Mouse (Mus musculus) kidney, adult 2 months (tissue): Measurements from ENCODE around the gene Arhgef7. TPM values are rescaled to one million over a fixed set of nuclear protein-coding genes. Genes with fewer than 3 reads are reported as not detected.
A peak's percentile ranks its signal among the peaks of the same experiment; 100 is the strongest.

Experiments used
- DNase-seq: peaks from one replicate; pipeline ENCODE4 v3.0.0; 2021
- H3K27ac ChIP-seq: fragments of 200-500 bp; 2 replicates; pipeline ENCODE4 v1.5.1; 2012; ENCODE audit warnings: low read depth, low read length, control low read depth, inconsistent platforms; ENCODE audit not compliant: insufficient read depth
- H3K27me3 ChIP-seq: fragments of 200-500 bp; replicated peaks from 2 replicates; pipeline ENCODE4 v1.6.1; 2012; ENCODE audit warnings: mild to moderate bottlenecking, moderate library complexity, low read length, inconsistent platforms; ENCODE audit not compliant: control insufficient read depth, insufficient read depth
- H3K36me3 ChIP-seq: fragments of 200-500 bp; 2 replicates; pipeline ENCODE4 v1.6.1; 2012; ENCODE audit warnings: mild to moderate bottlenecking, moderate library complexity, low read length, inconsistent platforms; ENCODE audit not compliant: control insufficient read depth, insufficient read depth
- H3K4me1 ChIP-seq: fragments of 200-500 bp; 2 replicates; pipeline ENCODE4 v1.6.1; 2011; ENCODE audit warnings: low read length; ENCODE audit not compliant: control insufficient read depth, insufficient read depth
- H3K4me3 ChIP-seq: fragments of 200-500 bp; 2 replicates; pipeline ENCODE4 v1.5.1; 2011; ENCODE audit warnings: mild to moderate bottlenecking, low read depth, low read length, control low read depth; ENCODE audit not compliant: insufficient read depth
- CTCF ChIP-seq: fragments of 200-500 bp; conservative IDR thresholded peaks from 2 replicates; pipeline ENCODE4 v1.5.1; 2011; ENCODE audit warnings: low read depth, mild to moderate bottlenecking, control low read depth, low read length, moderate library complexity, mixed read lengths; ENCODE audit not compliant: insufficient read depth, insufficient read length
- POLR2A ChIP-seq: fragments of 200-500 bp; IDR thresholded peaks from one replicate; pipeline ENCODE4 v1.6.1; 2011; ENCODE audit warnings: low read depth, low read length, control low read depth
- WGBS: fragments of 180-500 bp; shearing (Covaris S2); methylation state at CpG from one replicate; pipeline ENCODE4 v1.1.7; 2018; 5-methylcytosine and 5-hydroxymethylcytosine counted together
- polyA plus RNA-seq: library from polyadenylated mRNA; depleted of rRNA; stranded (reverse); fragments of >200 nt; gene quantifications from 2 replicates; pipeline ENCODE4 v1.2.3, GENCODE M21; 2012

Arhgef7 gene
- polyA plus RNA-seq, 1 experiment, result 49.6 TPM

GRCm38 (mm10) chr8:11834200-11834599 lies 106.7 kb downstream of the Arhgef7 start:
- Histone ChIP-seq H3K27ac (no peak overlapping the region), H3K27me3 (no peaks in the 10 kb centered on the region), H3K36me3 (no peaks in the 10 kb centered on the region; the same call in 1 of the 2 replicates), H3K4me3 (no peak overlapping the region), H3K4me1 (no peaks in the 10 kb centered on the region; the same call in 1 of the 2 replicates)
- no peak for TF ChIP-seq POLR2A
- TF ChIP-seq CTCF, result no peak
- 87% methylated on average over 5 of the region's 5 CpGs for WGBS
- no peak for DNase-seq

- WGBS, result 88% methylated on average over 16 of the region's 16 CpGs
- no peak for DNase-seq
- no peak overlapping the region for H3K4me3 ChIP-seq
- H3K4me1 ChIP-seq, result no peaks in the 10 kb centered on the region; the same call in 1 of the 2 replicates
- H3K36me3 ChIP-seq, result no peaks in the 10 kb centered on the region; the same call in 1 of the 2 replicates
- TF ChIP-seq POLR2A (no peak), CTCF (no peak)
- no peak overlapping the region for H3K27ac ChIP-seq
- no peaks in the 10 kb centered on the region for H3K27me3 ChIP-seq
Measured at GRCm38 (mm10) chr8:11834691-11835090, 107.2 kb downstream of the Arhgef7 start.

- TF ChIP-seq CTCF (no peak), POLR2A (no peak)
- Histone ChIP-seq H3K4me1 (no peaks in the 10 kb centered on the region), H3K27ac (no peak within 1 kb of the TSS), H3K36me3 (no peaks in the 10 kb centered on the region), H3K4me3 (no peak within 1 kb of the TSS), H3K27me3 (no peaks in the 10 kb centered on the region)
- DNase-seq, result no peak
- 88% methylated on average over 5 of the region's 5 CpGs for WGBS
Measured at GRCm38 (mm10) chr8:11840174-11840573, 112.7 kb downstream of the Arhgef7 start, which contains the start of gene Tex29. Gene Tex29 (plus strand): TSS chr8:11840474.

- H3K4me3 ChIP-seq, result no peak overlapping the region
- no peaks in the 10 kb centered on the region for H3K4me1 ChIP-seq
- 23% methylated on average over 8 of the region's 8 CpGs for WGBS
- no peaks in the 10 kb centered on the region for H3K36me3 ChIP-seq
- H3K27ac ChIP-seq, result no peak overlapping the region
- DNase-seq, result no peak
- no peaks in the 10 kb centered on the region for H3K27me3 ChIP-seq
- TF ChIP-seq POLR2A (no peak), CTCF (no peak)
Measured at GRCm38 (mm10) chr8:11841571-11841970, 114.0 kb downstream of the Arhgef7 start.

- Histone ChIP-seq H3K4me1 (no peaks in the 10 kb centered on the region), H3K27ac (no peak overlapping the region), H3K4me3 (no peak overlapping the region), H3K36me3 (no peaks in the 10 kb centered on the region), H3K27me3 (no peaks in the 10 kb centered on the region)
- TF ChIP-seq CTCF (no peak), POLR2A (no peak)
- no peak for DNase-seq
- WGBS, result 61% methylated on average over 8 of the region's 8 CpGs
Measured at GRCm38 (mm10) chr8:11842757-11843156, 115.2 kb downstream of the Arhgef7 start.

- TF ChIP-seq CTCF (no peak), POLR2A (no peak)
- no peak overlapping the region for H3K4me3 ChIP-seq
- peak; percentile 10 for DNase-seq
- no peaks in the 10 kb centered on the region for H3K36me3 ChIP-seq
- no peaks in the 10 kb centered on the region for H3K4me1 ChIP-seq
- 68% methylated on average over 13 of the region's 13 CpGs for WGBS
- H3K27me3 ChIP-seq, result no peaks in the 10 kb centered on the region
- no peak overlapping the region for H3K27ac ChIP-seq
Measured at GRCm38 (mm10) chr8:11843677-11844315, 116.3 kb downstream of the Arhgef7 start.

GRCm38 (mm10) chr8:11844316-11844685 lies 116.8 kb downstream of the Arhgef7 start:
- Histone ChIP-seq H3K27ac (no peak overlapping the region), H3K27me3 (no peaks in the 10 kb centered on the region), H3K4me3 (no peak overlapping the region), H3K36me3 (no peaks in the 10 kb centered on the region), H3K4me1 (no peaks in the 10 kb centered on the region)
- TF ChIP-seq POLR2A (no peak), CTCF (no peak)
- WGBS, result 73% methylated on average over 7 of the region's 7 CpGs
- DNase-seq, result no peak
